Mouse (Mus musculus): ENCODE measurements around the gene Prr19.
"Not testable (repeated sequence)": the region's sequence is repeated elsewhere in the genome, so short reads cannot be mapped to it uniquely, and the experiment has no call there.

Gene Prr19

GRCm38 (mm10) chr7:25323219-25323618 lies 22.0 kb downstream of the Prr19 start:
- no peak for DNase-seq

DNA sequence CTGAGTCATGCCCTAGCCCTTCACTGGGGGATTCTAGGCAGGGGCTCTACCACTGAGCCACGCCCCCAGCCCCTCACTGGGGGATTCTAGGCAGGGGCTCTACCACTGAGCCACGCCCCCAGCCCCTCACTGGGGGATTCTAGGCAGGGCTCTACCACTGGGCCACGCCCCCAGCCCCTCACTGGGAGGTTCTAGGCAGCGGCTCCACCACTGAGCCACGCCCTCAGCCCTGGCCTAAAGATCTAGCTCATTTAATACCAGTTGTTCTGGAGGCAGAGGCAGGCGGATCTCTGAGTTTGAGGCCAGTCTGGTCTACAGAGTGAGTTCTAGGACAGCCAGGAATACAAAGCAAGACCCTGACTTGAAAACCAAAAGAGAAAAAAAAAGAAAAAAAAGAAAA lies 24.2 kb downstream of the Prr19 start:
- not testable (repeated sequence) for DNase-seq

- DNase-seq: no peak
These were observed 25.0 kb downstream of the Prr19 start for GRCm38 (mm10) chr7:25326233-25326632.

DNA sequence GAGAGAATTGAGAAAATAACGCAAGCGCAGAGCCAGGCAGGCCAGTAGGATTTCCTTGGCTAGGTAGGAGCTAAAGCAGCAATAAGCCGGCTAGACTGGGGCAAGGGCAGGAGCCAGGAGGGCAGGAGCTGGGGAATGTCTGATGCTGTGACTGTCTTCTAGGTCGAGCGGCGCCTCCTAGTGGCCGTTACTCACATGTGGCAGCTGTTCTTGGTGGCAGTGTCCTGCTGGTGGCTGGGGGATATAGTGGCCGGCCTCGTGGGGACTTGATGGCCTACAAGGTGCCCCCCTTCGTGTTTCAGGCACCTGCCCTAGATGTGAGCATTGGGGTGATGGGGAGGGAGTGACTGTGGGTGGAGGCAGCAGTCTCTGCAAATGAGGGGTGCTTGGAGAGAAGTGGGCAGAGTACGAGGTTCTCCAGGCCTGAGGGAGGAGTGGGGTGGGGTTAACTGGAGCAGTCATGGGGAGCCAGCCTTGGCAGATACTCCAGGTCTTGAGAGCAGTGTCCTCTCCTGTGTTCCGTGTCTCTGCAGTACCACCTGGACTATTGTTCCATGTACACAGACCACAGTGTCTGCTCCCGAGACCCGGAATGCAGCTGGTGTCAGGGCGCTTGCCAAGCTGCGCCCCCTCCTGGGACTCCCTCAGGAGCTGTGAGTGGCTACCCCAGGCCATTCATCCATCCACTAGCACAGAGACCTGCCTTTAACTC lies 32.5 kb downstream of the Prr19 start:
- peak; percentile 61 to 75 for DNase-seq

GRCm38 (mm10) chr7:25334472-25334871 lies 33.3 kb downstream of the Prr19 start:
- no peak for DNase-seq

DNA sequence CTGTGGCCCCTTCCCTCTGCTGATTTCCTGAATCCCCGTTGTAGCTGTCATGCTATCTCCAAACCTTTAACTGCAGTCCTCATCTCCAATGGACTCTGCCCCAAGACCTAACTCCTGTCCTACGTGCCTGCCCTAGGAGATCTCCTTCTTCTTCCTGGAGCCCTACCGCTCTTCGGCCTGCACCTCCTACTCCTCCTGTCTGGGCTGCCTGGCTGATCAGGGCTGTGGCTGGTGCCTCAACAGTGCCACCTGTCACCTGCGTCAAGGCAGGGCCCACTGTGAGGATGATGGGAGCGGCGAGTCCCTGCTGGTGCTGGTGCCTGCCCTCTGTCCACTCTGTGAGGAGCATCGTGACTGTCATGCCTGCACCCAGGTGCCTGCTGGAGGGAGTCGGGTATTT lies 38.1 kb downstream of the Prr19 start:
- DNase-seq: no peak

DNA sequence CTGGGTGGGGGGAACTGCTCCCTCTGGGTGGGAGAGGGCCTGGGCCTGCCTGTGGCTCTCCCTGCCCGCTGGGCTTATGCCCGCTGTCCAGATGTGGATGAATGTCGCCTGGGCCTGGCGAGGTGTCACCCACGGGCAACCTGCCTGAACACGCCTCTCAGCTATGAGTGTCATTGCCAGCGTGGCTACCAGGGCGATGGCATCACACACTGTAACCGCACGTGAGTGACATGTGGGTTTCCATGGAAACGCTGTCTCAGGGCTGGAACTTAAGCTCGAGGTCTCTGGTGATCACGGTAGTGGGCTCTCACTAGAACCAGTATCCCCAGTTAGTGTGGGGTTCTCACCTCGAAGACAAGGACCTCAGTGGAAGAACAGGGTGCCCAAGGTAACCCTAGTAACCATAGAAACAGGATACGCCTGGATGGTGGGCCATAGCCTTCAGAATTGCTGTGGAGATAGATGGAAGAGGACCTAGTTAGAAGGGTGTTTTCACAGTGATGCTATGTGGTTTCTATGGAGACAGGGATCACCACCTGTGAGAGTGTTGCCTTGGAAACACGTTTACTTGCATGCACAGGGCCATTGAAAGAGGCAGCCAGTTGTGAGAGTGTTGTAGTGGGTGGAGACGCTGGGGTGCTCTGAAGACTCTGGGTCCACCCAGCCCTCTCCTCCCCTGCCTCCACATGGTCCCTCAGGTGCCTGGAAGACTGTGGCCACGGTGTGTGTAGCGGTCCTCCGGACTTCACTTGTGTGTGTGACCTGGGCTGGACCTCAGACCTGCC lies 40.0 kb downstream of the Prr19 start:
- no peak for DNase-seq

GRCm38 (mm10) chr7:25348861-25349260 lies 47.6 kb downstream of the Prr19 start:
- no peak for DNase-seq

All from spleen, adult 18-20 months (tissue).